Mouse (Mus musculus) adrenal gland, postnatal 25 days (tissue): ENCODE data around the gene Sik3. TPM values are rescaled to one million over a fixed set of nuclear protein-coding genes. Genes with fewer than 3 reads are reported as not detected.
"Not testable (repeated sequence)": the region's sequence is repeated elsewhere in the genome, so short reads cannot be mapped to it uniquely, and the experiment has no call there.

ENCODE experiments used
- DNase-seq: peaks from one replicate; pipeline ENCODE4 v3.0.0; 2021; ENCODE audit warnings: mixed read lengths
- total RNA-seq: library from RNA; stranded (reverse); gene quantifications from 2 replicates; pipeline ENCODE4 v1.2.3, GENCODE M21; 2021

Gene Sik3
- total RNA-seq, 1 experiment from 2014 or later, result 63.2 TPM

GRCm38 (mm10) chr9:46152067-46153015 is 139.7 kb downstream of the Sik3 start:
- no peak for DNase-seq

GRCm38 (mm10) chr9:46154469-46154868 is 141.8 kb downstream of the Sik3 start:
- DNase-seq, result no peak

- DNase-seq, result no peak
Observed at GRCm38 (mm10) chr9:46155026-46155425, 142.4 kb downstream of the Sik3 start.

- not testable (repeated sequence) for DNase-seq
Observed at GRCm38 (mm10) chr9:46155818-46156217, 143.2 kb downstream of the Sik3 start.

GRCm38 (mm10) chr9:46156711-46157110 is 144.1 kb downstream of the Sik3 start:
- DNase-seq, result no peak

GRCm38 (mm10) chr9:46158273-46158813 is 145.7 kb downstream of the Sik3 start:
- DNase-seq, result no peak

GRCm38 (mm10) chr9:46163430-46163829 is 150.8 kb downstream of the Sik3 start:
- peak; percentile 30 for DNase-seq

GRCm38 (mm10) chr9:46168802-46169201 is 156.2 kb downstream of the Sik3 start:
- no peak for DNase-seq

- DNase-seq, result no peak
Observed at GRCm38 (mm10) chr9:46172251-46172650, 159.6 kb downstream of the Sik3 start.

GRCm38 (mm10) chr9:46172953-46173352 is 160.3 kb downstream of the Sik3 start:
- DNase-seq, result no peak

- no peak for DNase-seq
Observed at GRCm38 (mm10) chr9:46173919-46174318, 161.3 kb downstream of the Sik3 start.

GRCm38 (mm10) chr9:46174770-46175294 is 162.2 kb downstream of the Sik3 start:
- no peak for DNase-seq

- DNase-seq, result no peak
Observed at GRCm38 (mm10) chr9:46175300-46175699, 162.7 kb downstream of the Sik3 start.

- no peak for DNase-seq
Observed at GRCm38 (mm10) chr9:46175938-46176375, 163.3 kb downstream of the Sik3 start.

GRCm38 (mm10) chr9:46176613-46177012 is 164.0 kb downstream of the Sik3 start:
- no peak for DNase-seq

GRCm38 (mm10) chr9:46178595-46178994 is 166.0 kb downstream of the Sik3 start:
- no peak for DNase-seq

GRCm38 (mm10) chr9:46181297-46181696 is 168.7 kb downstream of the Sik3 start:
- DNase-seq, result no peak

- DNase-seq, result no peak
Observed at GRCm38 (mm10) chr9:46184542-46184941, 171.9 kb downstream of the Sik3 start.

GRCm38 (mm10) chr9:46185191-46185590 is 172.6 kb downstream of the Sik3 start:
- DNase-seq, result no peak

- no peak for DNase-seq
Observed at GRCm38 (mm10) chr9:46186387-46186786, 173.8 kb downstream of the Sik3 start.

- no peak for DNase-seq
Observed at GRCm38 (mm10) chr9:46188370-46188769, 175.8 kb downstream of the Sik3 start.

GRCm38 (mm10) chr9:46188956-46189355 is 176.3 kb downstream of the Sik3 start:
- DNase-seq, result no peak

- DNase-seq, result no peak
Observed at GRCm38 (mm10) chr9:46189381-46189780, 176.8 kb downstream of the Sik3 start.
